Mouse (Mus musculus) olfactory bulb, adult 2 months (tissue): ENCODE results near the gene Lrtm1. TPM values are rescaled to one million over a fixed set of nuclear protein-coding genes. Genes with fewer than 3 reads are reported as not detected.

Experiments used
- H3K27ac ChIP-seq: fragments of 200-500 bp; 2 replicates; pipeline ENCODE4 v1.5.1; 2012; ENCODE audit warnings: low read depth, low read length; ENCODE audit not compliant: insufficient read depth
- H3K4me1 ChIP-seq: fragments of 200-500 bp; 2 replicates; pipeline ENCODE4 v1.6.1; 2012; ENCODE audit warnings: low read length; ENCODE audit not compliant: control insufficient read depth, insufficient read depth
- H3K4me3 ChIP-seq: fragments of 200-500 bp; 2 replicates; pipeline ENCODE4 v1.5.1; 2012; ENCODE audit warnings: mild to moderate bottlenecking, low read depth, low read length, moderate library complexity; ENCODE audit not compliant: insufficient read depth
- CTCF ChIP-seq: fragments of 200-500 bp; IDR thresholded peaks from 2 replicates; pipeline ENCODE4 v1.5.1; 2012; ENCODE audit warnings: low read depth, mild to moderate bottlenecking, low read length, moderate library complexity; ENCODE audit not compliant: insufficient read depth
- POLR2A ChIP-seq: fragments of 200-500 bp; IDR thresholded peaks from 2 replicates; pipeline ENCODE4 v1.6.1; 2012; ENCODE audit warnings: mild to moderate bottlenecking, low read depth, low read length, moderate library complexity; ENCODE audit not compliant: insufficient read depth
- WGBS: fragments of 180-500 bp; shearing (Covaris S2); methylation state at CpG from one replicate; pipeline ENCODE4 v1.1.7; 2018; 5-methylcytosine and 5-hydroxymethylcytosine counted together
- polyA plus RNA-seq: library from polyadenylated mRNA; stranded (reverse); fragments of >200 nt; gene quantifications from 2 replicates; pipeline ENCODE4 v1.2.4, GENCODE M21; 2012; ENCODE audit warnings: low replicate concordance; ENCODE audit not compliant: missing spikeins, insufficient read depth, insufficient read length

Gene Lrtm1
- polyA plus RNA-seq, 1 experiment, result not detected

- Histone ChIP-seq H3K4me3 (no peak overlapping the region), H3K4me1 (no peaks in the 10 kb centered on the region), H3K27ac (no peak overlapping the region)
- 97% methylated on average over 4 of the region's 4 CpGs for WGBS
- TF ChIP-seq CTCF, result no peak
- no peak for TF ChIP-seq POLR2A
These were observed 8.4 kb upstream of the Lrtm1 start for GRCm38 (mm10) chr14:29009644-29010043.

- WGBS, result 94% methylated on average over 3 of the region's 3 CpGs
- no peak overlapping the region for H3K27ac ChIP-seq
- no peak overlapping the region for H3K4me3 ChIP-seq
- no peaks in the 10 kb centered on the region for H3K4me1 ChIP-seq
- TF ChIP-seq POLR2A, result no peak
- no peak for TF ChIP-seq CTCF
These were observed 4.8 kb upstream of the Lrtm1 start for GRCm38 (mm10) chr14:29013161-29013560.

GRCm38 (mm10) chr14:29014680-29015079 is 3.3 kb upstream of the Lrtm1 start:
- 76% methylated on average over 2 of the region's 2 CpGs for WGBS
- TF ChIP-seq POLR2A (no peak), CTCF (no peak)
- Histone ChIP-seq H3K27ac (no peak overlapping the region), H3K4me1 (no peaks in the 10 kb centered on the region), H3K4me3 (no peak overlapping the region)

GRCm38 (mm10) chr14:29015896-29016295 is 2.1 kb upstream of the Lrtm1 start:
- WGBS, result 77% methylated on average over 5 of the region's 5 CpGs
- TF ChIP-seq CTCF (no peak), POLR2A (no peak)
- H3K4me3 ChIP-seq, result no peak overlapping the region
- H3K4me1 ChIP-seq, result no peaks in the 10 kb centered on the region
- no peak overlapping the region for H3K27ac ChIP-seq

- WGBS, result 75% methylated on average over 7 of the region's 7 CpGs
- Histone ChIP-seq H3K4me1 (no peaks in the 10 kb centered on the region), H3K27ac (no peak overlapping the region), H3K4me3 (no peak overlapping the region)
- TF ChIP-seq CTCF (no peak), POLR2A (no peak)
These were observed 450 bp downstream of the Lrtm1 start for GRCm38 (mm10) chr14:29018316-29019000.

GRCm38 (mm10) chr14:29021295-29021694 is 3.3 kb downstream of the Lrtm1 start:
- Histone ChIP-seq H3K4me3 (no peak overlapping the region), H3K4me1 (no peaks in the 10 kb centered on the region), H3K27ac (no peak overlapping the region)
- WGBS, result 96% methylated on average over 4 of the region's 4 CpGs
- TF ChIP-seq CTCF (no peak), POLR2A (no peak)

GRCm38 (mm10) chr14:29023246-29023645 is 5.2 kb downstream of the Lrtm1 start:
- TF ChIP-seq POLR2A (no peak), CTCF (no peak)
- Histone ChIP-seq H3K4me3 (no peak overlapping the region), H3K4me1 (no peaks in the 10 kb centered on the region), H3K27ac (no peak overlapping the region)
- WGBS, result 98% methylated on average over 4 of the region's 4 CpGs

- TF ChIP-seq CTCF, result no peak
- Histone ChIP-seq H3K4me3 (no peak overlapping the region), H3K4me1 (peaks cover 6% of the 10 kb centered on the region), H3K27ac (no peak overlapping the region)
- WGBS, result 89% methylated on average over 6 of the region's 6 CpGs
These were observed 7.3 kb downstream of the Lrtm1 start for GRCm38 (mm10) chr14:29025335-29025734.

- peaks cover 9% of the 10 kb centered on the region for H3K4me1 ChIP-seq
- 89% methylated on average over 5 of the region's 5 CpGs for WGBS
- no peak for TF ChIP-seq CTCF
- no peak for TF ChIP-seq POLR2A
- no peak overlapping the region for H3K27ac ChIP-seq
- H3K4me3 ChIP-seq, result no peak overlapping the region
These were observed 9.3 kb downstream of the Lrtm1 start for GRCm38 (mm10) chr14:29027276-29027675.

GRCm38 (mm10) chr14:29028391-29029106 is 10.5 kb downstream of the Lrtm1 start:
- no peak for TF ChIP-seq POLR2A
- Histone ChIP-seq H3K4me1 (peaks cover 9% of the 10 kb centered on the region), H3K27ac (no peak overlapping the region), H3K4me3 (no peak overlapping the region)
- 32% methylated on average over 6 of the region's 6 CpGs for WGBS
